Mouse (Mus musculus): ENCODE results near the gene Gm20388. TPM values are rescaled to one million over a fixed set of nuclear protein-coding genes. Genes with fewer than 3 reads are reported as not detected.
"Not testable (repeated sequence)": the region's sequence is repeated elsewhere in the genome, so short reads cannot be mapped to it uniquely, and the experiment has no call there.

The Gm20388 gene
- total RNA-seq, 2 experiments from 2014 or later = 18.5 to 23.8 TPM

DNA sequence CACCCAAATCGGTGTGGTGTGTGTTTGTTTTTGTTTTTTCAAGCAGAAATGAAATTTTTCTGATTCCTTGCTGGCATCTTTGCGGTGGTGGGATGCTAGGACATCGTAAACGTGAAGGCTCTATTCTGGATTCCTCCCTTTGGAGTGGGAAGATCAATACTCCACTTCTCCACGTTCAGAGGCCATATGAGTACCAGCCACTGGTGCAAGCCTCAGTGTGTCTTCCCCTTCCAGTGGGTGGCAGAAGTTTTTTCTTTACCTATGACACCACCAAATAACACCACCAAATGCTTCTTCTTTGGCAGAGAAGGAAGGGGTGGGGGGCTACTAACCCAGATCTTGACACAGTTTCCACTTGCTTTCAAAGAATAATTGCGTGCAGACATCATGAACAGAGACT lies 1215.5 kb downstream of the Gm20388 start:
- no peak for ATAC-seq (replicated peaks; ENCODE audit: poor library complexity, severe bottlenecking)

DNA sequence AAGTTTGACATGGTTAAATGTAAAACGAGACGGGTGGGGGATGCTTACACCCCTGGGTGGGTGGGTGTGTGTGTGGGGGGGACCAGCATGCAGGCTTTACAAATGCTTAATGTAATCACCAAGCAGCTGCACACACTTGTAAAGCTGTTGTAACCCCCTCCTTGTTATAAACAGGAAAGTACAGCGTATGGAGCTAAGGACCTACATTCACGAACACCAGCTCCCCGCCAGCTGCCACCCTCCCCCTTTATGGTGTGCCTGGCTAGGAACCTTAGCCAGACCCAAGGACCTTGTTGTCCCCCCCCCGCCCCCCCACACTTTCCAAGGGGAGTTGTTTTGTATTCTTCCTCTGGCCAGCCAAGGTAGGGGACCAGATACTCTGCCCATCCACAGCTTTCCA lies 1216.1 kb downstream of the Gm20388 start:
- ATAC-seq (replicated peaks; ENCODE audit: poor library complexity, severe bottlenecking) = no peak

DNA sequence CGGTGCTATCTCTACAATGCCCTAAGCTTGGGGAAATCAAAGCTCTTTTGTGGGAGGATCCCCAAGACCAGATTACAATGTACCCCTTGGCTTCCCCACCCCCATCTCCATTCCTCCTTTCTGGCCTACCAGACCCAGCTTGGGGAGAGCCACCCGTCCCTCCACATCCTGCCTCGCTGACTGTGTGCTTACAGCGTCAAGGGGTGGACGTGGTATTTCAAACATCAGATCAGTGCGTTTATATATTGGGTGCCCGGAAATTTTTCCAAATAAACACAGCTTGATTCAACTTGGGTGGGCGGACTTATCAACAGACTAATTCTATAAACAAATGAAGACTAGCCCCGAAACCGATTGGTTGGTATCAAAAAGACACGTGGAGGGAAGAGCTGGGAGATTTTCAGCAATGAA lies 1216.7 kb downstream of the Gm20388 start:
- no peak for ATAC-seq (replicated peaks; ENCODE audit: poor library complexity, severe bottlenecking)

DNA sequence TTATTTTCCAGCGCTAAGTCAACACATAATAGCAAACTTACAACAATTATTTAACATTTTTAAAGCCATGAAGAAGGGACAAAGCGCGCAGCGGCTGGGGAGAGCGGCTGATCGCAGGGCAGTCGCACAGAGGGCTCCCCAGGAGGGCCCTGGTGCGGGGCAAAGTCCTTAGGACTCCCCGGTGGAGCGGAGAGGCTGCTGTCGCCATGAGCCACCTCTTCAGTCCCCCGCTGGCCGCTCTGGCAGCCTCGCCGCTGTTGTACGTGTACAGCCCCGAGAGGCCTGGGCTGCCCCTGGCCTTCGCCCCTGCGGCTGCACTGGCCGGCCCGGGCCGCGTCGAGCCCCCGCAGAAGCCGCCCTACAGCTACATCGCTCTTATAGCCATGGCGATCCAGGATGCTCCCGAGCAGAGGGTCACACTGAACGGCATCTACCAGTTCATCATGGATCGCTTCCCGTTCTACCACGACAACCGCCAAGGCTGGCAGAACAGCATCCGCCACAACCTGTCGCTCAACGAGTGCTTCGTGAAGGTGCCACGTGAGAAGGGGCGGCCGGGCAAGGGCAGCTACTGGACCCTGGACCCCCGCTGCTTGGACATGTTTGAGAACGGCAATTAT lies 1217.2 kb downstream of the Gm20388 start, which contains the start of gene Foxl1:
TSS of gene Foxl1 (plus strand) at position 185 of the 620 bp plus-strand sequence.
- no peak for ATAC-seq (replicated peaks; ENCODE audit: poor library complexity, severe bottlenecking)

DNA sequence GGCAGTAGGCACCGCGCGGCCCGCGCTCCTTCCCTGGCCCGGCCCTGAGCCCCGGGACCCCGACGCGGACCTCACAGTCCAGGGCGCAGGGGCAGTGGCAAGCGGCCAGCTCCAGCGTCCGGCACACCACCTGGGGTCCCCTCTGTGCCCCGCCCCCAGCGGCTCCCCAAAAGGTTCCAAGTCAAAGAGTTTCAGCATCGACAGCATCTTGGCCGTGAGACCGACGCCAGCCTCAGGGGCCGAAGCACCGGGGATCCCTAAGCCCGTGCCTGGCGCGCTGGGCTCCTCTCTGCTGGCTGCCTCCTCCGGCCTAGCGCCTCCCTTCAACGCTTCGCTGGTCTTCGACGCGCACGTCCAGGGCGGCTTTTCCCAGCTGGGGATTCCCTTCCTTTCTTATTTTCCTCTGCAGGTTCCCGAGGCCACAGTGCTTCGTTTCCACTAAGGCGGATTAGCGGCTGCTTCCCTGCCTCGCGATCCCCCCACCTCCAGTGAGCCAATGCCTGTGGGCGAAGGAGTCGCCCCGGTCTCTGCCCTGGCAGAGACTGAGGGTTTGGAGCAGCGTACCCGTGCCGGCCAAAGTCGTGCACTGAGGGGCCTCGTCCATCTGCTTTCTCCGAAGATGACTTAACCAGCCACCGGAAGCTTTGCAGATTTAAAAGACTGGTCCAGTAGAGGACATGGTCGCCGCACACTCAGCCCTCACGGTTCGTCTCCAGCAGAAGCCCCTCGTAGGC lies 1218.1 kb downstream of the Gm20388 start:
- ATAC-seq (replicated peaks; ENCODE audit: poor library complexity, severe bottlenecking) = no peak

DNA sequence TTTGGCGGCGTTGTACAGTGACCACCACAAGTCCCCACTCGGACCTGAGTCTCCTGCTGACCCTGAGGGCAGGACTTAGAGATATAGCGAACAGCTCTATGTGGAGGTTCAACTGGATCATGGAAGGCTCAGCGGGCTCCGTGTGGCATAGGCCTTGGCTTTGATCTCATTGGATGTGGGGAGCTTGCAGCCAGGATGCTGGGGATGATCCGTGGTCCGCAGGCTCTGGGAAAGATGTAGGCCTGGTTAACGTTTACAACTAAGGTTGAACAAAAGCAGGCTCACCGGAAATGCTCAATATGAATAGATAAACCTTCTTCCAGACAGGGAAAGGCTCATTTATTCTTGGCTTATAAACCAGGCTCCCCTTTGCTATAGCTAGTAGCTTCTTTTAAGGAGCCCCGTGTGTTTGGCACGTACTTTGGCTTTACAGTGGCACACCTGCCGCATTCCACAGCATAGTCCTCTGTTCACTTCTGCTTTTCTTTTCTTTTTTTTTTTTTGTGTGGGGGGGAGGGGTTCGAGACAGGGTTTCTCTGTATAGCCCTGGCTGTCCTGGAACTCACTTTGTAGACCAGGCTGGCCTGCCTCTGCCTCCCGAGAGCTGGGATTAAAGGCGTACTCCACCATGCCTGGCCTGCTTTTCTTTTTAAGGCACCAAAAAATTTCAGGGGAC lies 1218.8 kb downstream of the Gm20388 start:
- ATAC-seq (replicated peaks; ENCODE audit: poor library complexity, severe bottlenecking) = no peak

DNA sequence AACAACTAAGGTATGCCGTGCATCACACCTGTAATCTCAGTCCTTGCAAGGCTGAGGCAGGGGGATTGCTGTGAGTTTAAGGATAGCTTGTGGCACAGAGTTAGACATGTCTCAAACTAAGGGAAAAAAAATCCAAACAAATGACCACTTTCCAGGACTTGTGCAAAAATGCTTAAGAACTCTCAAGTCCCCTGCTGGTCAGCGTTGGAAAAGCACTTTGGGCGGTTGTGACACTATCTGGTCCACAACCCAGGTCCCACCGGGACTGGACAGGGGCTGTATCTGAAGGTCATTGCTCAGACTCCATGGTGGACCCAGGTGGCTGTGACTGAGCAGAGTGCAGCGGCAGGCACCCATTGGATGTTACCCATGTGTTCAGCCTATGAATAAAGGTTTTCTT lies 1219.9 kb downstream of the Gm20388 start:
- 0 out of 2 replicates have a peak, but pooled peaks have one; percentile 41 for ATAC-seq (replicated peaks; ENCODE audit: poor library complexity, severe bottlenecking)

DNA sequence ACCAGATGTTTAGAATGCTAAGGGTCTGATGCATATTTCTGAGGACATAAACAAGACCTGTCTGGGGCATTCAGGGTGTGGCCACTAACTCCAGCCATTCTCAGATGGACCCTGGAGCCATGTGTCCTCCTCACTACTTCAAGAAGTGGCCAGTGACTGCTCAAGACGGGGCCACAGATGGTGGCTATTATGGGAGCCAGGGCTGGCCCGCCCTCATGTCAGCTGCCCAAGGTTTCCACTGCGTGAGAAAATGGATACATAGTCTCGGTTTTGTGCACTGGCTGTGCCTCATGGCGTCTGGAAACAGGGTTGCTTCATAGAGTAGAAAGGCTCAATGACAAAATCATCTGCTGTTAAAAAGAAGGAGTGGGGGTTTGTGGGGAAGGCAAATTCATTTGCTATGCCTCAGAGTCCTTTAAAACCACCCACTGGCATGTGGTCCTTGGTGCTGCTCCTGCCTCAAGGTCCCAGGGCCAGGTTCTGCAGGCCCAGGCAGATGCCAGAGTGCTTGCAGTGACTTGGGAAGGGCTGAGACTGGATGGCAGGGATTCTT lies 1222.4 kb downstream of the Gm20388 start:
- ATAC-seq (replicated peaks; ENCODE audit: poor library complexity, severe bottlenecking) = no peak

DNA sequence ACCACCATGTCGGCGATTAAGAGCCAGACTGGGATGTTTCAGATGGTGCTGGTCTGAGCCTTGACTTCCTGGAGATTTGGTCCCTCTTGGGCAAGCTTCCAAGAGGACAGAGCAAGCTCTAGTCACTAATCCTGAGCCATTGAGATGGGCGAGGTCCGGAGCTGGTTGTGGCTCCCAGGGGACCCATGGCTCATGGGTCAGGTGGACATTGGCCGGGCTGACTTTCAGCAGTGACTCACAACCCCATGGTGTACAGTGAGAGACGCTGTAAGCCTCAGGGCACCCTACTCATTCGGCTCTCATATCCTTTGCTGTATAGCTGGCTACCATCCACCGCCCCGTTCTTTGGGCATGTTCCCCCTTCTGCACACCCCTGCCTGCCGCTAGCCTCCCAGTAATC lies 1223.5 kb downstream of the Gm20388 start:
- no peak for ATAC-seq (replicated peaks; ENCODE audit: poor library complexity, severe bottlenecking)

DNA sequence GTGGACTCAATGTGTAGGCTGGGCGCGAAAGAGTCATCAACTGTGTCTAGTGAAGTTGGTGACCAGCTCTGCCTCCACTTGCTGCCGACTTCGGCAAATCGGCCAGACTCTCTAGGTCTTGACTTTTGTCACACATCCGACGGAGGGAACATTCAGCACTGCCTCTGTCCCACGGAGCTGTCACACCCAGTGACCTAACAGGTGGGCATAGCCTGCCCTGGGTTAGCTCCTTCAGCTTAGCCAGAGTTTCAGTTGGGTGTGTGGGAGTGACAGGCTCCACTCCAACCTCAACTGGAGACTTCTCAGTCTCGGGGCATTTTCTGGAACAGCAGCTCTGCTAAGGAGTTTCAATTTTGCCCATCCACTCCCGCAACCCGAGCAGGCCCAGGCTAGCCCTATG lies 1223.9 kb downstream of the Gm20388 start:
- no peak for ATAC-seq (replicated peaks; ENCODE audit: poor library complexity, severe bottlenecking)

DNA sequence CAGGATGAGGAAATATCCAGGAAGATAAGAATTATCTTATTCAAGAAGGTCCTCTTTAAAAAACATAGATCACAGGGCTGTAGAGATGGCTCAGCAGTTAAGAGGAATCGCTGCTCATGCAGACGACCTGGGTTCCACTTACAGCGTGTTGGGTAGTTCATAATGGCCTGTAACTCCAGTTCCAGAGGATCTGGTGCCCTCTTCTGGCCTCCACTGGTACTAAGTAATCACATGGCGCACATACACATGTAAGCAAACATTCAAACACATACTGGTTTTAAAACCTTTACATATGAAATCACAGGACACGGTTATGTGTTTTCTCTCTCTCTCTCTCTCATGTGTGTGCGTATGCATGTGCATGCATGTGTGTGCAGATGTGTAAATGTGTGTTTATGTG lies 1226.2 kb downstream of the Gm20388 start:
- no peak for ATAC-seq (replicated peaks; ENCODE audit: poor library complexity, severe bottlenecking)

DNA sequence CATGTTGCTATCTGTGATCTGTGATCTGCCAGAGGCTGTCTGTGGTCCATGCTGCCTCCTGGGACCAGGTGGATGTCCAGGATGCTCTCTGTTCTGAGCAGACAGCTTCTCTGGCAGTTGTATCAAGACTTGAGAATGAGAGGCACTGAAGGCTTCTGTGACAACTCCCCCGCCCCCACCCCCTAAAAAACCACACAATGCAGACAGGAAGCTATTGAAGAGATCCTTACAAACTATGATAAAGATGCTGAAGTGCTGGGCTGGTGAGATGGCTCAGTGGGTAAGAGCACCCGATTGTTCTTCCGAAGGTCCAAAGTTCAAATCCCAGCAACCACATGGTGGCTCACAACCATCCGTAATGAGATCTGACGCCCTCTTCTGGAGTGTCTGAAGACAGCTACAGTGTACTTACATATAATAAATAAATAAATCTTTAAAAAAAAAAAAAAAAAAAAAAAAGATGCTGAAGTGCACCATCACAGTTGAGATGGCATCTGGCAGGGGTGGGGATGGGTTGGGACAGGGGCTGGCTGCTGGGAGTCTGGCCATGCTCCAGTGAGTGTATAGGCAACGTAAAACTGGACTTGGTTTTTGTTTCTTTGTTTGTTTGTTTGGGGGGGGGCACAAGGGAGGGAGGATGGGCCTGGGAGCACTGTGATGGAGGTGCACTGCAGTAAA lies 1235.0 kb downstream of the Gm20388 start:
- not testable (repeated sequence) for ATAC-seq (replicated peaks; ENCODE audit: poor library complexity, severe bottlenecking)

DNA sequence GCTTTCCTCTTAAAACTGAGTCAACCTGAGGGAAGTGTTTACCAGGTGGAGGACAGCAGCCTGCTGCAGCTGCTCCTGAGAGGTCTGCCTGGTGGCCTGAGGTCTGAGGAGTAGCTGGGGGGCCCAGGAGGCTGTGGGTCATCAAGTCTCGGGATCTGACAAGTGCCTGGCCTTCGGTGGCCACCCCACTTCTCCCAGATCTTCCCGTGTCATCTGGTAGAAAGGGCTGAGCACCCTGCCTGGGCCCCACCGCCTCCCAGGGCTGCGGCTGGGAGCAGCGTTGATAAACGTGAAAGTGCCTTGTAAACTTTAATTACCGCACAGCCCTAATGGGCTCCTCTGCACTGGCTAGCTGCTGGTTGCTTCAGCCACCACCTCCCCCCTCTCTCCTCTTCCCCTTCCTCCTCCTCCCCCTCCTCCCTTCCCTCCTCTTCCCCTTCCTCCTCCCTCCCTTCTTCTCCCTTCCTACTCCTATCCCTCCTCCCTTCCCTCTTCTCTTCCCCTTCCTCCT lies 1238.0 kb downstream of the Gm20388 start:
- ATAC-seq (replicated peaks; ENCODE audit: poor library complexity, severe bottlenecking) = no peak

DNA sequence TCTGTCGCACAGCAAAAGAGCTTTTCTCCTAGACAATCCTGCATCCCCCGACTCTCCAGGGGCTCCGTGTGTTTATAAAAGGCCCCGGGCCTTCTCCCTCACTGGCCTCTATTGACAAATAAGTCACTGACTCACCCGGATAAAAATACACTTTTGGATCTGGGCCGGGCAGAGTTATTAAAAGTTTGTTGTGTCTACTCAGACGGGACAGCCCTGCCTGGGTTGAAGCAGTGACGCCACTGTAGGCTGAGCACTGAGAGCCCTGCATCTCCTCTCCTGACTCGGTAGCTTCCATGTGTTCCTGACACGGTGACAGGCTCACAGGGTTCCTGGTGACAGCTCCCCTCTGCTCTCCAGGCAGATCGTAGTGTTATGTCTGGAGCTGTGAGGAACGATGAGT lies 1241.8 kb downstream of the Gm20388 start:
- ATAC-seq (replicated peaks; ENCODE audit: poor library complexity, severe bottlenecking) = no peak

DNA sequence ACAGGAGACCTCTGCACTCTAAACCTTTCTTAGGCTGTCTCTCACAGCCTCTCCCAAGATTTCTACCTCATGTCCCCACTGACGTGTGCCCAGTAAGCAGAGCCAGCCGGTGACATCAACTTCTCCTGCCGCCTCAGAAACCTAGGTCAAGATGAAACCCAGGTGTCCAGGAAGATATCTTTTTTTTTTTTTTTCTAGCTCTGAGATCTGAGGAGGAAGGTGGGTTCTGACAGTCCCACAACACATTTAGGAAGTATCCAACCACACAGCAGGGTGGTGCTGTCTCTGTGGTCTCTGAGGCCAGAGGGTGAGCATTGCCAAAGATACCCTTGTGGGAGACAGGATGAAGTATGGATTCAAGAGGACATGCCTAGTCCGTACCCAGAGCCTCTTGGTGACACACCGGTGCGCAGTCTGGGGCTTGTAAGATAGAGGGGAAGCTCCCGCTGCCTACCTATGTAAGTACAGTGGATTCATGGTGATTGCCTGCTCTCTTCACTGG lies 1246.4 kb downstream of the Gm20388 start:
- peak; percentile 50; the same call in 1 of the 2 replicates for ATAC-seq (replicated peaks; ENCODE audit: poor library complexity, severe bottlenecking)

DNA sequence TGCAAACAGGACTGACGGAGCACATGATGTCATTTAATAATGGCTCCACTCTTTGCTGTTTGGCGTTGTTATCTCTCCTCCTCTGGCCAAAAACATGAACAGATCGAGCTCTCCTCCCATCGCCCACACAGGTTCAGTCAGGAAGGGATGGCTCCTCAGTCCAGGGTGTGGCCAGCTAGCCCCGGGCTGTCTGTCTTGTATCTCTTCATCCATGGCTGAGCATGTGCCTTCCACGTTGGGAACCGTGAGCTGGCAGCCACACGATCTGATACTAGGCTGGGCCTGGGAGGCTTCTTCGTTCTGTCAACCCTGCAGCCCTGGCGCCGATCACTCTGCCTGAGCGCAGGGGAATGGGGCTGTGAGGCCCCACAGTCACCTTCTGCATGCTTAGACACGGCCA lies 1248.2 kb downstream of the Gm20388 start:
- ATAC-seq (replicated peaks; ENCODE audit: poor library complexity, severe bottlenecking) = no peak

DNA sequence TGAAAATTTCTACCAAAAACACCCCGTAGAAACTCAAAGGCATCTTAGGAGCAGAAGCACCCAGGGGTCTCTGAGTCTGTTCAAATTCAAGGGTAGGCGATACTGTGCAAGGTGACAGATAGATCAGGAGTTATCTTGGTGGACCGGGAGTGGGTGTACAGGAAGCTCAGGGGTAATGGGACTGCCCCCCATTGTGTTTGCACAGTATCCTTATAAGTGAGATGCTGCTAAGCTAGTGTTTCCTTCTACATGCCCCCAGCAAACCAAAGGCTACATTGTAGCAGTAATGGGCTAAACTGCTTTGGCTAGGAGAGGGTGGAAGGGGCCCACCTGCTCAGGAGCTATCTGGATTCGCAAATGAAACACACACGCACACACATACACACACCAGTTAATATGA lies 1250.8 kb downstream of the Gm20388 start:
- no peak for ATAC-seq (replicated peaks; ENCODE audit: poor library complexity, severe bottlenecking)

DNA sequence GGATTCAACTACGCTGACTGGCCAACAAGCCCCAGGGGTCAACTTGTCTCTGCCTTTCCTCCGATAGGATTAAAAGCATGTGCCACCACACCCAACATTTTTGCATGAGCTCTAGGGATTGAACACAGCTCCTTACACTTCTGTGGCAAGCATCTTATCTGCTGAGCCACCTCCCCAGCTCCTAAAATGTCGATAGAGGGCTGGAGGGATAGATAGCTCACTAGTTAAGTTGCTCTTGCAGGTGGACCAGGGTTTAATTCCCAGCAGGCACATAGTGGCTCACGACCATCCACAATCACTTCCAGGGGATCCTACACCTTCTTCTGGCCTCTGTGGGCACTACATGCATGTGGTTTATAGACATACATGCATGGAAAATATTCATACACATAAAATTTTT lies 1251.8 kb downstream of the Gm20388 start:
- no peak for ATAC-seq (replicated peaks; ENCODE audit: poor library complexity, severe bottlenecking)

DNA sequence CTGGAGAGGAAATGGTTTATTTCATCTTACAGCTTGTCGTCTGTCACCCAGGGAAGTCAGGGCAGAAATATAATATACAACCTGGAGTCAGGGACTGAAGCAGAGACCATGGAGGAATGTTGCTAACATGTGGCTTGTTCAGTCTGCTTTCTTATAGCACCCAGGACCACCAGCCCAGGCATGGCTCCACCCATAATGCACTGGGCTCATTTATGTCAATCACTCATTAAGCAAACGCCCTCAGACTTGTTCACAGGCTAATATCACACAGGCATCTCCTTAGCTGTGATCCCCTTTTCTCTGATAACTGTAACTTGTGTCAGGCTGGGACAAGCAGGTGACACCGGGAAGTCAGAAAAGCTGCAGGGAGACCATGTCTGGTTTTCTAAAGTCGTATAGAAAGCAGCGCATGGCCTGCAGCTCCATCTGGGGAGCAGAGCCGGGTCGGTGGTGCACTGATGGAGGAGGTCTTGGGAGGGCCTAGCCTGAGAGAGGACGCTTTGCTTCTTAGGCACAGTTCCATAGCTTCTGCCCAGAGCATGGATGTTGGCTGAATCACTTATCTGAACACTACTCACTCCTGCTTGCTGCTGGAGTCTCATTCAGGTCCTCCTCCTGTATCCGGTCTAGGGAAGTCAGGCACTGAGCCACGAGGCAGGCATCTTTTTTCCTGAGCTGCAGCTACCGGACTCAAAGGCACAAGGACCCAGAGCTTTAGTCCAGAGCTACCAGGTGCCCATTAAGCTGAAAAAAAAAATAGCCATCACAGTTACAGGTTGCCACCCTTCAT lies 1252.5 kb downstream of the Gm20388 start:
- ATAC-seq (replicated peaks; ENCODE audit: poor library complexity, severe bottlenecking) = no peak
